Mouse (Mus musculus) MEL (cell line): Measurements from ENCODE around the gene Tifa. TPM values are rescaled to one million over a fixed set of nuclear protein-coding genes. Genes with fewer than 3 reads are reported as not detected.

Experiments
- DNase-seq: peaks from one replicate; pipeline ENCODE4 v3.0.0; 2011; ENCODE audit warnings: low read depth, low spot score
- H3K27ac ChIP-seq: 2 replicates; pipeline ENCODE4 v1.5.1; 2012; ENCODE audit warnings: low read depth, mild to moderate bottlenecking, control low read depth, low read length, moderate library complexity; ENCODE audit not compliant: control insufficient read depth
- H3K27me3 ChIP-seq, 2 experiments: fragments of 150-350 bp in 1 of 2; sonication (generic) in 1 of 2; 2 replicates each; pipeline ENCODE4 v1.6.1; 2012; ENCODE audit warnings: low read length in 2 of 2, mild to moderate bottlenecking in 2 of 2, improper control_type of control experiment in 1 of 2, moderate library complexity in 1 of 2; ENCODE audit not compliant: insufficient read depth in 2 of 2, control insufficient read depth in 1 of 2
- H3K36me3 ChIP-seq, 2 experiments: 2 replicates each; pipeline ENCODE4 v1.6.1; 2012 to 2014; ENCODE audit warnings: low read length in 2 of 2, improper control_type of control experiment in 1 of 2, inconsistent platforms in 1 of 2, mild to moderate bottlenecking in 1 of 2; ENCODE audit not compliant: insufficient read depth in 2 of 2, control insufficient read depth in 1 of 2
- H3K4me1 ChIP-seq, 2 experiments: fragments of 150-350 bp in 1 of 2; sonication (generic) in 1 of 2; 2 replicates each; pipeline ENCODE4 v1.6.1; 2012; ENCODE audit warnings: low read length in 2 of 2, improper control_type of control experiment in 1 of 2, mild to moderate bottlenecking in 1 of 2; ENCODE audit not compliant: insufficient read depth in 2 of 2, control insufficient read depth in 1 of 2
- H3K4me3 ChIP-seq, 2 experiments: fragments of 150-350 bp in 1 of 2; sonication (generic) in 1 of 2; 2 replicates each; pipeline ENCODE4 v1.5.1; 2012; ENCODE audit warnings: low read depth in 2 of 2, low read length in 2 of 2, mild to moderate bottlenecking in 2 of 2, moderate library complexity in 2 of 2, control low read depth in 1 of 2, improper control_type of control experiment in 1 of 2; ENCODE audit not compliant: control insufficient read depth in 1 of 2, insufficient read depth in 1 of 2
- H3K79me2 ChIP-seq: 2 replicates; pipeline ENCODE4 v1.6.1; 2012; ENCODE audit warnings: mild to moderate bottlenecking, low read length, moderate library complexity; ENCODE audit not compliant: control insufficient read depth, poor library complexity, insufficient read depth
- H3K9ac ChIP-seq: 2 replicates; pipeline ENCODE4 v1.6.1; 2012; ENCODE audit warnings: low read depth, mild to moderate bottlenecking, control low read depth, low read length, moderate library complexity; ENCODE audit not compliant: control insufficient read depth, poor library complexity, severe bottlenecking
- H3K9me3 ChIP-seq: fragments of 150-350 bp; sonication (generic); replicated peaks from 2 replicates; pipeline ENCODE4 v1.6.1; 2012; ENCODE audit warnings: mild to moderate bottlenecking, low read length, improper control_type of control experiment, moderate library complexity; ENCODE audit not compliant: insufficient read depth
- BHLHE40 ChIP-seq: IDR thresholded peaks from 2 replicates; pipeline ENCODE4 v1.6.1; 2012; ENCODE audit warnings: low read depth, mild to moderate bottlenecking, inconsistent platforms, low read length, improper control_type of control experiment, borderline replicate concordance
- CHD2 ChIP-seq: IDR thresholded peaks from 2 replicates; pipeline ENCODE4 v1.6.1; 2011; ENCODE audit warnings: low read length, improper control_type of control experiment
- CTCF ChIP-seq, 3 experiments: IDR thresholded peaks in 2 of 3; conservative IDR thresholded peaks in 1 of 3; 2 replicates each; pipeline ENCODE4 v1.5.1; 2011 to 2012; ENCODE audit warnings: low read length in 3 of 3, low read depth in 2 of 3, mild to moderate bottlenecking in 2 of 3, improper control_type of control experiment in 1 of 3, inconsistent platforms in 1 of 3, mixed read lengths in 1 of 3, moderate library complexity in 1 of 3; ENCODE audit not compliant: control insufficient read depth in 1 of 3, insufficient read depth in 1 of 3, poor library complexity in 1 of 3, severe bottlenecking in 1 of 3
- ELF1 ChIP-seq: IDR thresholded peaks from 2 replicates; pipeline ENCODE4 v1.6.1; 2014; ENCODE audit warnings: low read depth, mild to moderate bottlenecking, inconsistent platforms, low read length, improper control_type of control experiment, moderate library complexity
- EP300 ChIP-seq, 2 experiments: IDR thresholded peaks; 2 replicates each; pipeline ENCODE4 v1.6.1; 2011; ENCODE audit warnings: improper control_type of control experiment in 2 of 2, low read length in 2 of 2, low read depth in 1 of 2, mild to moderate bottlenecking in 1 of 2
- ETS1 ChIP-seq: IDR thresholded peaks from 2 replicates; pipeline ENCODE4 v1.6.1; 2012; ENCODE audit warnings: low read depth, mild to moderate bottlenecking, inconsistent platforms, low read length, improper control_type of control experiment, moderate library complexity
- GABPA ChIP-seq: IDR thresholded peaks from 2 replicates; pipeline ENCODE4 v1.6.1; 2012; ENCODE audit warnings: low read depth, mild to moderate bottlenecking, inconsistent platforms, low read length, improper control_type of control experiment, moderate library complexity
- HCFC1 ChIP-seq: IDR thresholded peaks from 2 replicates; pipeline ENCODE4 v1.6.1; 2012; ENCODE audit warnings: low read depth, mild to moderate bottlenecking, inconsistent platforms, low read length, improper control_type of control experiment, moderate library complexity
- JUND ChIP-seq: IDR thresholded peaks from 2 replicates; pipeline ENCODE4 v1.6.1; 2011; ENCODE audit warnings: low read depth, mild to moderate bottlenecking, improper control_type of control experiment, low read length
- MAFK ChIP-seq: IDR thresholded peaks from 2 replicates; pipeline ENCODE4 v1.6.1; 2011; ENCODE audit warnings: low read depth, mild to moderate bottlenecking, low read length, improper control_type of control experiment, borderline replicate concordance
- MAX ChIP-seq: IDR thresholded peaks from 2 replicates; pipeline ENCODE4 v1.6.1; 2011; ENCODE audit warnings: low read length, improper control_type of control experiment
- MAZ ChIP-seq: IDR thresholded peaks from 2 replicates; pipeline ENCODE4 v1.6.1; 2012; ENCODE audit warnings: low read depth, mild to moderate bottlenecking, inconsistent platforms, low read length, improper control_type of control experiment
- MYB ChIP-seq: IDR thresholded peaks from 2 replicates; pipeline ENCODE4 v1.6.1; 2011; ENCODE audit warnings: mild to moderate bottlenecking, low read depth, low read length, improper control_type of control experiment
- MYC ChIP-seq: IDR thresholded peaks from 2 replicates; pipeline ENCODE4 v1.6.1; 2011; ENCODE audit warnings: low read depth, mild to moderate bottlenecking, low read length, improper control_type of control experiment, moderate library complexity
- NELFE ChIP-seq: IDR thresholded peaks from 2 replicates; pipeline ENCODE4 v1.6.1; 2011; ENCODE audit warnings: low read depth, low read length, improper control_type of control experiment
- NRF1 ChIP-seq: IDR thresholded peaks from 2 replicates; pipeline ENCODE4 v1.6.1; 2014; ENCODE audit warnings: low read depth, mild to moderate bottlenecking, inconsistent platforms, low read length, improper control_type of control experiment, moderate library complexity; ENCODE audit not compliant: poor library complexity, insufficient read depth, severe bottlenecking
- POLR2AphosphoS2 ChIP-seq: IDR thresholded peaks from 2 replicates; pipeline ENCODE4 v1.6.1; 2011; ENCODE audit warnings: low read length, improper control_type of control experiment
- POLR2AphosphoS5 ChIP-seq: IDR thresholded peaks from 2 replicates; pipeline ENCODE4 v1.6.1; 2012; ENCODE audit warnings: low read depth, borderline replicate concordance, mild to moderate bottlenecking, inconsistent platforms, low read length, moderate library complexity, mixed read lengths
- RAD21 ChIP-seq: IDR thresholded peaks from 2 replicates; pipeline ENCODE4 v1.6.1; 2011; ENCODE audit warnings: mild to moderate bottlenecking, low read depth, low read length, improper control_type of control experiment
- RCOR1 ChIP-seq: IDR thresholded peaks from 2 replicates; pipeline ENCODE4 v1.6.1; 2012; ENCODE audit warnings: low read depth, mild to moderate bottlenecking, inconsistent platforms, low read length, improper control_type of control experiment
- SIN3A ChIP-seq: IDR thresholded peaks from 2 replicates; pipeline ENCODE4 v1.6.1; 2012; ENCODE audit warnings: low read length, improper control_type of control experiment, inconsistent platforms
- SMC3 ChIP-seq: IDR thresholded peaks from 2 replicates; pipeline ENCODE4 v1.6.1; 2011; ENCODE audit warnings: low read depth, low read length, improper control_type of control experiment
- TAL1 ChIP-seq: IDR thresholded peaks from 2 replicates; pipeline ENCODE4 v1.6.1; 2012; ENCODE audit warnings: mild to moderate bottlenecking, inconsistent platforms, low read length, moderate library complexity, mixed read lengths
- TCF12 ChIP-seq: IDR thresholded peaks from 2 replicates; pipeline ENCODE4 v1.6.1; 2014; ENCODE audit warnings: low read depth, mild to moderate bottlenecking, inconsistent platforms, low read length, improper control_type of control experiment, moderate library complexity
- UBTF ChIP-seq: IDR thresholded peaks from 2 replicates; pipeline ENCODE4 v1.6.1; 2012; ENCODE audit warnings: low read depth, mild to moderate bottlenecking, inconsistent platforms, low read length, improper control_type of control experiment, moderate library complexity, borderline replicate concordance; ENCODE audit not compliant: insufficient read depth
- USF1 ChIP-seq: IDR thresholded peaks from 2 replicates; pipeline ENCODE4 v1.6.1; 2014; ENCODE audit warnings: low read depth, mild to moderate bottlenecking, inconsistent platforms, low read length, improper control_type of control experiment, moderate library complexity
- USF2 ChIP-seq, 2 experiments: IDR thresholded peaks; 2 replicates each; pipeline ENCODE4 v1.6.1; 2011 to 2012; ENCODE audit warnings: improper control_type of control experiment in 2 of 2, low read length in 2 of 2, borderline replicate concordance in 1 of 2, inconsistent platforms in 1 of 2, low read depth in 1 of 2, mild to moderate bottlenecking in 1 of 2; ENCODE audit not compliant: insufficient read depth in 1 of 2
- ZC3H11A ChIP-seq: IDR thresholded peaks from 2 replicates; pipeline ENCODE4 v1.6.1; 2012; ENCODE audit warnings: low read depth, mild to moderate bottlenecking, inconsistent platforms, low read length, improper control_type of control experiment
- ZKSCAN1 ChIP-seq: IDR thresholded peaks from 2 replicates; pipeline ENCODE4 v1.6.1; 2012; ENCODE audit warnings: low read depth, mild to moderate bottlenecking, inconsistent platforms, low read length, improper control_type of control experiment, moderate library complexity
- ZMIZ1 ChIP-seq: IDR thresholded peaks from 2 replicates; pipeline ENCODE4 v1.6.1; 2012; ENCODE audit warnings: low read depth, mild to moderate bottlenecking, inconsistent platforms, low read length, improper control_type of control experiment, moderate library complexity
- polyA plus RNA-seq, 2 experiments: library from polyadenylated mRNA; stranded (reverse) in 1 of 2; unstranded in 1 of 2; fragments of >175 nt in 1 of 2; fragments of >200 nt in 1 of 2; gene quantifications; 2 replicates each; pipeline versions ENCODE4 v1.2.1 to v1.2.4; 2012; ENCODE audit warnings: low replicate concordance in 2 of 2, low read depth in 1 of 2; ENCODE audit not compliant: insufficient read length in 2 of 2, insufficient read depth in 1 of 2, missing spikeins in 1 of 2
- total RNA-seq: library from RNA; depleted of rRNA; stranded (reverse); fragments of 300-350 nt; gene quantifications from 2 replicates; pipeline ENCODE4 v1.2.3, GENCODE M21; 2012

The Tifa gene
- total and polyA plus RNA-seq, 3 experiments: 1.7 to 3.0 TPM; not detected in 1

DNA sequence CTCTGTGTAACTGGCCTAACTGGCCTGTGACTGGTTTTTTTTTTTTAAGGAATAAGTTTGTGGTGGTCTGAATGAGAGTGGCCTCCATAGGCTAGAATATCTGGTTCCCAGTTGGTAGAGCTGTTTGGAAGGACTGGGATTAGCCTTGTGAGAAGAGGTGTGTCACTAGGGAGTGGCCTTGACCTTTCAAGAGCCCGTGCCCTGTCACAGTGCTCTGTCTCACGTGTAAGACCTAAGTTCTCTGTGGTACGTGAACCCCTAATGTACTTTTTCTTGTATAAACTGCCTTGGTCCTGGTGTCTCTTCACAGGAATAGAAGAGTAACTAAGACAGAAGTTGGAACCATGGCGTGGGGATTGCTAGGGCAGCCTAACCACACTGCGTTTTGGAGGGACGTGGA, 16.4 kb downstream of the Tifa start:
- H3K4me3 ChIP-seq: no peak overlapping the region
- peaks cover 0 to 3% of the 10 kb centered on the region in 2 experiments; a peak in 3 of 4 replicates for H3K36me3 ChIP-seq
- no peak for DNase-seq
- no peaks in the 10 kb centered on the region for H3K27me3 ChIP-seq
- no peak overlapping the region for H3K27ac ChIP-seq
- H3K4me1 ChIP-seq: no peaks in the 10 kb centered on the region
- TF ChIP-seq ZMIZ1 (no peak), JUND (no peak), POLR2AphosphoS2 (no peak), MAX (no peak), POLR2AphosphoS5 (no peak), ELF1 (no peak), UBTF (no peak), EP300 (IDR thresholded peaks at IDR 0.05; ENCODE audit: low read depth in 1 of 2, low read length in 2 of 2) (no peak), ETS1 (no peak), ZC3H11A (no peak), MAZ (no peak), MYC (no peak), CTCF (IDR thresholded peaks at IDR 0.05 in 2 of 3, conservative IDR thresholded peaks at IDR 0.05 in 1 of 3; ENCODE audit: control insufficient read depth in 1 of 3, insufficient read depth in 1 of 3, low read depth in 2 of 3, low read length in 3 of 3, poor library complexity in 1 of 3, severe bottlenecking in 1 of 3) (no peak), CHD2 (no peak), SIN3A (no peak), RAD21 (no peak), RCOR1 (no peak), HCFC1 (no peak), NELFE (no peak), USF2 (IDR thresholded peaks at IDR 0.05; ENCODE audit: borderline replicate concordance in 1 of 2, insufficient read depth in 1 of 2, low read depth in 1 of 2, low read length in 2 of 2) (no peak)
- no peaks in the 10 kb centered on the region for H3K79me2 ChIP-seq
- no peak overlapping the region for H3K9ac ChIP-seq
- H3K9me3 ChIP-seq: no peaks in the 10 kb centered on the region

DNA sequence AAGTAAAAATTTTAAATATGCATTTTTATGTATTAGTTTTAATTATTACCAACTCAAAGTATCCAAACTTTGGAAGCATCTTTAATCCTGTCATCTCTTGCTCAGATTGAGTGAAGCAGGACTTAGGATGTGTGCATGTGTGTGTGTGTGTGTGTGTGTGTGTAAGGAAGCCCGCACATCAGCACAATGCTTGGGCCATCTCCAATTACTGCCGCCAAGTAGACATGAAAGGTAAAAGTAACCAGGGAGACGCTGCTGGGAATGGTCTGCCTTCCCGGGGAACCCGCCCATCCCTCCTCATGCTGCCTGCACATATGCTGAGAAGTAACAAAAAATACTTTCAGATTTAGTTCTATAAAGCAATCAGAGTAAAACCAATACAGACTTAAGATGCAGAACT, 18.2 kb downstream of the Tifa start:
- DNase-seq: no peak
- no peak for TF ChIP-seq USF1
- no peak for TF ChIP-seq ELF1
- TF ChIP-seq GABPA: no peak
- no peak for TF ChIP-seq NRF1
- no peak for TF ChIP-seq MYB
- TF ChIP-seq SMC3: no peak
- TF ChIP-seq MAFK: no peak
- TF ChIP-seq BHLHE40: no peak
- no peak for TF ChIP-seq TCF12
- no peak for TF ChIP-seq CTCF (IDR thresholded peaks at IDR 0.05 in 2 of 3, conservative IDR thresholded peaks at IDR 0.05 in 1 of 3; ENCODE audit: control insufficient read depth in 1 of 3, insufficient read depth in 1 of 3, low read depth in 2 of 3, low read length in 3 of 3, poor library complexity in 1 of 3, severe bottlenecking in 1 of 3)
- no peak for TF ChIP-seq TAL1
- no peak for TF ChIP-seq CHD2
- no peak for TF ChIP-seq EP300 (IDR thresholded peaks at IDR 0.05; ENCODE audit: low read depth in 1 of 2, low read length in 2 of 2)
- no peak for TF ChIP-seq ZKSCAN1
- TF ChIP-seq ZC3H11A: no peak
- no peak for TF ChIP-seq RCOR1
- Histone ChIP-seq H3K79me2 (no peaks in the 10 kb centered on the region), H3K4me1 (no peaks in the 10 kb centered on the region), H3K27me3 (no peaks in the 10 kb centered on the region), H3K9me3 (no peaks in the 10 kb centered on the region), H3K36me3 (peaks cover 0 to 13% of the 10 kb centered on the region in 2 experiments; a peak in 3 of 4 replicates), H3K9ac (no peak overlapping the region), H3K27ac (no peak overlapping the region), H3K4me3 (no peak overlapping the region)
